Mouse (Mus musculus): Measurements from ENCODE around the gene Esr1. TPM values are rescaled to one million over a fixed set of nuclear protein-coding genes. Genes with fewer than 3 reads are reported as not detected.

Esr1 gene
- total and polyA plus RNA-seq, 2 experiments = 12.2 to 30.3 TPM

DNA sequence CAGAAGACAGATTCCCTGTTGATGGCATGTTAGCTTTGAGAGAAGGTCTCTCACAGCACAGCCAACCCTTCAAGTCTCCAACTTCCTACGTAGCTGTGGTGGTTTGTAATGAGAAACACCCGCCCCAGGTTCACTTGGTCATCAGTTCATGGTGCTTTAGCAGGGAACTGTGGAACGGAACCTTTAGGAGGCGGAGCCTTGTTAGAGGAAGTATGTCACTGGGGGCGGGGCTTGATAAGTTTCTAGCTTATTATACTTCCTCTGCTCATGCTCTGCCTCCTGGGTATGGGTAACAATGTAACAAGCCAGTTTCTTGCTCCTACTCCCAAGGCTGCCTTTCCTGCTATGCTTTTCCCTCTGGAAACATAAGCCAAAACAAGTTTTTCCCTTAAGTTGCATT lies 434.3 kb downstream of the Esr1 start:
- Histone ChIP-seq H3K4me1 (ENCODE audit: control insufficient read depth, insufficient read depth, low read length) (no peaks in the 10 kb centered on the region), H3K9ac (ENCODE audit: low read depth, low read length) (no peak overlapping the region), H3K79me2 (ENCODE audit: control insufficient read depth, insufficient read depth, low read length) (no peaks in the 10 kb centered on the region), H3K4me3 (ENCODE audit: insufficient read depth, low read depth, low read length) (no peak overlapping the region), H3K27ac (replicated peaks; ENCODE audit: insufficient read depth, low read depth, low read length) (no peak overlapping the region), H3K36me3 (ENCODE audit: control insufficient read depth, insufficient read depth, low read length) (peaks cover 47% of the 10 kb centered on the region), H3K27me3 (ENCODE audit: control insufficient read depth, insufficient read depth, low read length) (no peaks in the 10 kb centered on the region)
- TF ChIP-seq CTCF (IDR thresholded peaks at IDR 0.05; ENCODE audit: low read depth, low read length) = no peak
- TF ChIP-seq POLR2A (IDR thresholded peaks at IDR 0.05; ENCODE audit: extremely low read depth, insufficient read depth, low read length) = no peak
- 93% methylated on average over 5 of the region's 5 CpGs for WGBS
- DNase-seq (ENCODE audit: extremely low read depth, low read depth, low spot score) = no peak

Other genes starting within 250 kb of the Esr1 start
- gene Zbtb2, start 223.5 kb upstream of the Esr1 start, total RNA-seq (2014; rRNA removed) = 2.4 and 3.0 TPM in 2 replicates
- gene Zbtb2, start 223.5 kb upstream of the Esr1 start, polyA plus RNA-seq (2012; rRNA removed) = 2.5 and 3.4 TPM in 2 replicates
- 35.2 and 43.1 TPM in 2 replicates for gene Rmnd1, start 179.2 kb upstream of the Esr1 start, total RNA-seq (2014; rRNA removed)
- gene Rmnd1, start 179.2 kb upstream of the Esr1 start, polyA plus RNA-seq (2012; rRNA removed) = 33.7 and 35.7 TPM in 2 replicates
- 8.1 and 9.9 TPM in 2 replicates for gene Armt1, start 179.1 kb upstream of the Esr1 start, total RNA-seq (2014; rRNA removed)
- 6.0 and 9.0 TPM in 2 replicates for gene Armt1, start 179.1 kb upstream of the Esr1 start, polyA plus RNA-seq (2012; rRNA removed)
- gene Ccdc170, start 129.1 kb upstream of the Esr1 start, total RNA-seq (2014; rRNA removed) = not detected in 2 replicates
- gene Ccdc170, start 129.1 kb upstream of the Esr1 start, polyA plus RNA-seq (2012; rRNA removed) = not detected in 2 replicates